Mouse (Mus musculus) hindbrain, embryonic 15.5 days (tissue): ENCODE measurements around the gene Inppl1. TPM values are rescaled to one million over a fixed set of nuclear protein-coding genes. Genes with fewer than 3 reads are reported as not detected.

Experiments
- ATAC-seq: fragments of 200-750 bp; cut with Nextera tagmentation; 2 replicates; pipeline ENCODE4 v1.8.0; 2017; ENCODE audit warnings: low read depth, moderate number of reproducible peaks, moderate TSS enrichment; ENCODE audit not compliant: low FRiP score
- H3K27ac ChIP-seq: fragments of 300-500 bp; sonication (generic); replicated peaks from 2 replicates; pipeline ENCODE4 v1.5.1; 2015; ENCODE audit warnings: mild to moderate bottlenecking, inconsistent platforms
- H3K27me3 ChIP-seq: fragments of 300-500 bp; sonication (generic); 2 replicates; pipeline ENCODE4 v1.6.1; 2015; ENCODE audit warnings: control low read depth, inconsistent platforms
- H3K36me3 ChIP-seq: fragments of 300-500 bp; sonication (generic); 2 replicates; pipeline ENCODE4 v1.6.1; 2015; ENCODE audit warnings: control low read depth, inconsistent platforms
- H3K4me1 ChIP-seq: fragments of 300-500 bp; sonication (generic); replicated peaks from 2 replicates; pipeline ENCODE4 v1.6.1; 2015; ENCODE audit warnings: control low read depth, inconsistent platforms
- H3K4me2 ChIP-seq: fragments of 300-500 bp; sonication (generic); 2 replicates; pipeline ENCODE4 v1.6.1; 2015; ENCODE audit warnings: moderate library complexity, mild to moderate bottlenecking, inconsistent platforms
- H3K4me3 ChIP-seq: fragments of 300-500 bp; sonication (generic); 2 replicates; pipeline ENCODE4 v1.5.1; 2015; ENCODE audit warnings: mild to moderate bottlenecking, inconsistent platforms
- H3K9ac ChIP-seq: fragments of 300-500 bp; sonication (generic); 2 replicates; pipeline ENCODE4 v1.6.1; 2015; ENCODE audit warnings: inconsistent platforms
- H3K9me3 ChIP-seq: fragments of 300-500 bp; sonication (generic); 2 replicates; pipeline ENCODE4 v1.6.1; 2016; ENCODE audit warnings: control low read depth, inconsistent platforms
- WGBS: fragments of 180-500 bp; shearing (Covaris S2); methylation state at CpG from one replicate; pipeline ENCODE4 v1.1.7; 2015; 5-methylcytosine and 5-hydroxymethylcytosine counted together
- polyA plus RNA-seq: library from polyadenylated mRNA; unstranded; fragments of >200 nt; fragmentation: Nextera tagmentation; extraction: Ambion mirVana; gene quantifications from 2 replicates; pipeline ENCODE4 v1.2.1, GENCODE M21; 2015

The Inppl1 gene
- polyA plus RNA-seq, 1 experiment from 2014 or later, result 17.2 TPM

- H3K4me2 ChIP-seq, result no peak overlapping the region
- H3K27ac ChIP-seq, result no peak overlapping the region
- no peak overlapping the region for H3K4me3 ChIP-seq
- H3K36me3 ChIP-seq, result no peaks in the 10 kb centered on the region
- ATAC-seq, result no peak
- 82% methylated on average over 11 of the region's 11 CpGs for WGBS
- no peaks in the 10 kb centered on the region for H3K27me3 ChIP-seq
- no peaks in the 10 kb centered on the region for H3K4me1 ChIP-seq
- no peaks in the 10 kb centered on the region for H3K9me3 ChIP-seq
- H3K9ac ChIP-seq, result no peak overlapping the region
Measured at GRCm38 (mm10) chr7:101866491-101867265, 28.6 kb upstream of the Inppl1 start.

GRCm38 (mm10) chr7:101863415-101863814, 25.4 kb upstream of the Inppl1 start, which contains the start of gene Anapc15:
Gene Anapc15, plus strand, starts transcription at chr7:101863715.
- H3K36me3 ChIP-seq, result no peaks in the 10 kb centered on the region
- 77% methylated on average over 3 of the region's 3 CpGs for WGBS

GRCm38 (mm10) chr7:101862291-101862690, 24.3 kb upstream of the Inppl1 start:
- Histone ChIP-seq H3K27ac (no peak overlapping the region), H3K4me1 (no peaks in the 10 kb centered on the region), H3K9me3 (no peaks in the 10 kb centered on the region), H3K4me2 (no peak overlapping the region), H3K9ac (no peak overlapping the region), H3K27me3 (no peaks in the 10 kb centered on the region), H3K4me3 (no peak overlapping the region), H3K36me3 (no peaks in the 10 kb centered on the region)
- ATAC-seq, result no peak
- 73% methylated on average over 3 of the region's 3 CpGs for WGBS

More at GRCm38 (mm10) chr7:101863415-101863814, 25.4 kb upstream of the Inppl1 start, which contains the start of gene Anapc15:
- Histone ChIP-seq H3K4me2 (no peak within 1 kb of the TSS), H3K9me3 (no peaks in the 10 kb centered on the region), H3K4me1 (no peaks in the 10 kb centered on the region), H3K4me3 (no peak within 1 kb of the TSS), H3K27me3 (no peaks in the 10 kb centered on the region), H3K9ac (no peak within 1 kb of the TSS), H3K27ac (no peak within 1 kb of the TSS)
- ATAC-seq, result no peak

GRCm38 (mm10) chr7:101860978-101861377, 22.9 kb upstream of the Inppl1 start:
- no peaks in the 10 kb centered on the region for H3K36me3 ChIP-seq
- H3K4me1 ChIP-seq, result no peaks in the 10 kb centered on the region
- H3K27ac ChIP-seq, result no peak overlapping the region
- no peak for ATAC-seq
- H3K9me3 ChIP-seq, result no peaks in the 10 kb centered on the region
- no peaks in the 10 kb centered on the region for H3K27me3 ChIP-seq
- no peak overlapping the region for H3K4me2 ChIP-seq
- no peak overlapping the region for H3K4me3 ChIP-seq
- H3K9ac ChIP-seq, result no peak overlapping the region

- no peak for ATAC-seq
- Histone ChIP-seq H3K27ac (no peak overlapping the region), H3K9me3 (no peaks in the 10 kb centered on the region), H3K4me1 (no peaks in the 10 kb centered on the region), H3K4me2 (no peak overlapping the region), H3K36me3 (no peaks in the 10 kb centered on the region), H3K4me3 (no peak overlapping the region), H3K9ac (no peak overlapping the region), H3K27me3 (no peaks in the 10 kb centered on the region)
- WGBS, result 91% methylated on average over 9 of the region's 9 CpGs
Measured at GRCm38 (mm10) chr7:101858362-101858761, 20.3 kb upstream of the Inppl1 start.

GRCm38 (mm10) chr7:101857094-101857493, 19.1 kb upstream of the Inppl1 start, which contains the start of gene Folr2:
Gene Folr2, minus strand, starts transcription at chr7:101857194.
- H3K36me3 ChIP-seq, result no peaks in the 10 kb centered on the region
- no peak within 1 kb of the TSS for H3K4me2 ChIP-seq
- H3K27ac ChIP-seq, result no peak within 1 kb of the TSS
- no peaks in the 10 kb centered on the region for H3K4me1 ChIP-seq
- 90% methylated on average over 4 of the region's 4 CpGs for WGBS
- H3K4me3 ChIP-seq, result no peak within 1 kb of the TSS
- ATAC-seq, result no peak
- H3K9me3 ChIP-seq, result no peaks in the 10 kb centered on the region
- no peak within 1 kb of the TSS for H3K9ac ChIP-seq
- H3K27me3 ChIP-seq, result no peaks in the 10 kb centered on the region

GRCm38 (mm10) chr7:101853816-101854215, 15.8 kb upstream of the Inppl1 start:
- Histone ChIP-seq H3K27me3 (no peaks in the 10 kb centered on the region), H3K9me3 (no peaks in the 10 kb centered on the region), H3K27ac (no peak overlapping the region), H3K36me3 (no peaks in the 10 kb centered on the region), H3K4me1 (no peaks in the 10 kb centered on the region), H3K4me3 (no peak overlapping the region), H3K4me2 (no peak overlapping the region), H3K9ac (no peak overlapping the region)
- ATAC-seq, result no peak
- WGBS, result 90% methylated on average over 2 of the region's 2 CpGs

- no peaks in the 10 kb centered on the region for H3K27me3 ChIP-seq
- no peak for ATAC-seq
- no peak overlapping the region for H3K4me2 ChIP-seq
- H3K36me3 ChIP-seq, result no peaks in the 10 kb centered on the region
- H3K4me3 ChIP-seq, result no peak overlapping the region
- H3K4me1 ChIP-seq, result no peaks in the 10 kb centered on the region
- WGBS, result 85% methylated on average over 6 of the region's 6 CpGs
- no peak overlapping the region for H3K9ac ChIP-seq
- H3K27ac ChIP-seq, result no peak overlapping the region
- no peaks in the 10 kb centered on the region for H3K9me3 ChIP-seq
Measured at GRCm38 (mm10) chr7:101852846-101853245, 14.8 kb upstream of the Inppl1 start.

- no peaks in the 10 kb centered on the region for H3K9me3 ChIP-seq
- H3K27ac ChIP-seq, result no peak overlapping the region
- no peaks in the 10 kb centered on the region for H3K27me3 ChIP-seq
- ATAC-seq, result no peak
- H3K4me2 ChIP-seq, result no peak overlapping the region
- WGBS, result 86% methylated on average over 6 of the region's 6 CpGs
- no peaks in the 10 kb centered on the region for H3K36me3 ChIP-seq
- no peaks in the 10 kb centered on the region for H3K4me1 ChIP-seq
- no peak overlapping the region for H3K4me3 ChIP-seq
- H3K9ac ChIP-seq, result no peak overlapping the region
Measured at GRCm38 (mm10) chr7:101851689-101852088, 13.7 kb upstream of the Inppl1 start.

GRCm38 (mm10) chr7:101847934-101848333, 9.9 kb upstream of the Inppl1 start:
- ATAC-seq, result no peak
- Histone ChIP-seq H3K36me3 (no peaks in the 10 kb centered on the region), H3K9me3 (no peaks in the 10 kb centered on the region), H3K4me1 (no peaks in the 10 kb centered on the region), H3K27me3 (no peaks in the 10 kb centered on the region), H3K27ac (no peak overlapping the region), H3K4me3 (no peak overlapping the region), H3K4me2 (no peak overlapping the region), H3K9ac (no peak overlapping the region)
- 92% methylated on average over 1 of the region's 1 CpGs for WGBS

- WGBS, result 76% methylated on average over 6 of the region's 6 CpGs
- no peaks in the 10 kb centered on the region for H3K4me1 ChIP-seq
Measured at GRCm38 (mm10) chr7:101844186-101844585, 6.2 kb upstream of the Inppl1 start.

GRCm38 (mm10) chr7:101837154-101837605, 849 bp downstream of the Inppl1 start:
- 0% methylated on average over 20 of the region's 20 CpGs for WGBS
- ATAC-seq, result peak; percentile 13; the same call in 1 of the 2 replicates
- Histone ChIP-seq H3K36me3 (no peaks in the 10 kb centered on the region), H3K4me1 (peaks cover 36% of the 10 kb centered on the region), H3K27me3 (peaks cover 8% of the 10 kb centered on the region; the same call in 1 of the 2 replicates), H3K4me2 (peak overlapping the region; percentile 99), H3K9ac (peak overlapping the region; percentile 63), H3K27ac (peak overlapping the region; percentile 82), H3K9me3 (no peaks in the 10 kb centered on the region), H3K4me3 (peak overlapping the region; percentile 63)

More at GRCm38 (mm10) chr7:101844186-101844585, 6.2 kb upstream of the Inppl1 start:
- no peaks in the 10 kb centered on the region for H3K9me3 ChIP-seq
- H3K27ac ChIP-seq, result no peak overlapping the region
- no peak overlapping the region for H3K9ac ChIP-seq
- H3K36me3 ChIP-seq, result no peaks in the 10 kb centered on the region
- no peak overlapping the region for H3K4me3 ChIP-seq
- H3K27me3 ChIP-seq, result no peaks in the 10 kb centered on the region
- no peak for ATAC-seq
- H3K4me2 ChIP-seq, result no peak overlapping the region
